Mouse (Mus musculus): Measurements from ENCODE around the gene Mllt3.
"Not testable (repeated sequence)": the region's sequence is repeated elsewhere in the genome, so short reads cannot be mapped to it uniquely, and the experiment has no call there.

The Mllt3 gene

GRCm38 (mm10) chr4:88011870-88012572 is 21.1 kb downstream of the Mllt3 start:
- DNase-seq, result no peak

GRCm38 (mm10) chr4:88010441-88010840 is 22.7 kb downstream of the Mllt3 start:
- no peak for DNase-seq

DNA sequence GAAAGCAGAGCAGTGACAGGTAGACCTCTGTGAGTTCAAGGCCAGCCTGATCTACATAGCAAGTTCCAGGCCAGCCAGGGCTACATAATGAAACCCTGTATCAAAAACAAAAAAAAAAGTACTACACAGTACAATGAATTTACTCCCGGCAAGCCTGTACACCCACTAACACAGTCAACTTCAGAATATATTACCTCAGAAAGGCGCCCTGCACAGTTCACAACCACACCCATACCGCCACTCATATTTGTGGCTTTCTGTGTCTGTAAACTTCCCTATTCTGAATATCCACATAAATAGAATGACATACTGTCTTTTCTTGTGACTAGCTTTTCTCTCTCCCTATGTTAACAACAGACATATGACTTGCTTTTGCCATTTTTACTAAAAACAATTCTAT is 27.4 kb downstream of the Mllt3 start:
- DNase-seq, result no peak

DNA sequence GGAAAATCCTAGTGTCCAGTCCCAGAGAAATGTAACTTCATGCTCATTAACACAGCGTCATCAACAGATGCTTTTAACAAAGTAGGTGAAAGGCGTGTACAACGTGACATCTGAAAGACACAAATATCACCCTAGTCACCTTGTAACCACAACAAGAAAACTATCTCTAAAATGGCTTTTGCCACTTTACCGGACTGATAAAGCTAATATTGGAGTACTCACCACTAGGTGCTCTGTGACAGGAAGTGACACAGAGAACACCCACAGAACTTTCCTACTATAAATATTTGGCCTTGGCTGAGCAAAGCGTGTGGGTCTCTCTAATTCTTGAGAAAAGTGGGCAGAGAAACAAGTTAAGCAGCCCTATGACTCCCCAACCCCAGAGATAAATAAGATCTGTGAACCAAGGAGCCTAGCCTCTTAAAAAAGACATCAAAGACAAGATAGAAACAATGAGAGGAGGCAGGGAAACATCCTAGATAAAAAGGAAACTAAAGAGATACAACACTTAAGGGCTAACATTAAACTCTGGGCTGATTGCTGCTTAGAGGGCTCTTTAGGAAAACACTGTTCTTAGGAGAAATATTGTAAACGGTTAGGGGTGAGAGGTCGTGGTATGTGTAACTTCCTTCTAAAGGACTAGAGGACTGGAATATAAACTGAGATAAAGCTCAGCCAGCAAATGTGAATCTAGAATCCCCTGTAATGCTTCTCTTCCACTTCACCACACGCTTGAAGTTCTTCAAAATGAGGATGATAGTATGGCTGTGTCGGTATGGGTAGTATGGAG is 29.8 kb downstream of the Mllt3 start:
- no peak for DNase-seq

- DNase-seq, result no peak
Measured at GRCm38 (mm10) chr4:87991710-87992109, 41.5 kb downstream of the Mllt3 start.

GRCm38 (mm10) chr4:87990940-87991339 is 42.2 kb downstream of the Mllt3 start:
- DNase-seq, result no peak

GRCm38 (mm10) chr4:87985281-87985680 is 47.9 kb downstream of the Mllt3 start:
- DNase-seq, result no peak

GRCm38 (mm10) chr4:87984589-87984988 is 48.6 kb downstream of the Mllt3 start:
- no peak for DNase-seq

- no peak for DNase-seq
Measured at GRCm38 (mm10) chr4:87984091-87984490, 49.1 kb downstream of the Mllt3 start.

DNA sequence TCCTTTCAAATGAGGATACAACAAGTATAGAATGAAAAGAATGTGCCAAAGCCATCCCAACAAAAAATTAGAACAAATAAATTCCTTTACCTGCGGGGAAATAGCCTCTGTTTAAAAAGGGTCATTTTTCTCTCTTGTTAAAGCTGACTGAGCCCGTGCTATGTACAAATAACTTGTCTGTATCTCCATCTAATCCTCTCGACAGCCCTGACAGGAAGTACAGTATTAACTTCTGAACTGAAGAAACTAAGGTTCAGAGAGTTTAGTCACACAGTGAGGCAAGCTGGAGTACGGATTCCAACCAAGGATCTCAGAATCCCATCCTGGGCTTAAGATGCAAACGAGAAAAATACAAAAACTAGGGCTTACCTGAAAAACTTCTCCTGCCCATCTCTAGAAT is 50.6 kb downstream of the Mllt3 start:
- DNase-seq, result no peak

DNA sequence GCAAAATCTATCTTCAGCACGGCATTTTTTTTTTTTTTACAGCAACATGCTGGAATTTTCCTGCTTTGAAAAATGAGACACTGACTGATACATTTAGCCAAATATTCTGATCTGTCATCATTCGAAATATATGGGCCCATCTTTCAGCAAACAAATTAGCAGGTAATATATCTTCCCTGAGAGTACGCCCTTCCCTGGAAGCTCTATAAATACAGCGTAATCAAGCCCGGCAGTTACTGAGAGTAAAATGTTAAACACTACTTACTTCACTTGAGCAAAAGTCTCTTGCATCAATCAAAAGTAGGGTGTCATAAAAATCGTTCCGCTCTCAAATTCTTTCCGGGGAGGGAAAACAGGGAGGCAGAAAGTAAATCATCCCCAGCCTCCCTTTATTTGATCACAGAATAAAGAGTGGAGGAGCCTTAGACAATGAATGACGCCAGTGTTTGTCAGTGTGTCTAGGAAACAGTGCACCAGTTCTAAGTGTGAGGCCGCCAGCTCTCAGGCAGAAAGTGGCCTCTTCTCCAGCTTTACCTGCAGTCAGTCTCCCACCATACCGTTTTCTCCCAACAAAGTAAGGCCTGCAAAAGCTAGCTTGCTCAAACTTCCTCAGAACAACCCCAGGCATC is 55.2 kb downstream of the Mllt3 start:
- no peak for DNase-seq

GRCm38 (mm10) chr4:87965836-87966235 is 67.3 kb downstream of the Mllt3 start:
- no peak for DNase-seq

DNA sequence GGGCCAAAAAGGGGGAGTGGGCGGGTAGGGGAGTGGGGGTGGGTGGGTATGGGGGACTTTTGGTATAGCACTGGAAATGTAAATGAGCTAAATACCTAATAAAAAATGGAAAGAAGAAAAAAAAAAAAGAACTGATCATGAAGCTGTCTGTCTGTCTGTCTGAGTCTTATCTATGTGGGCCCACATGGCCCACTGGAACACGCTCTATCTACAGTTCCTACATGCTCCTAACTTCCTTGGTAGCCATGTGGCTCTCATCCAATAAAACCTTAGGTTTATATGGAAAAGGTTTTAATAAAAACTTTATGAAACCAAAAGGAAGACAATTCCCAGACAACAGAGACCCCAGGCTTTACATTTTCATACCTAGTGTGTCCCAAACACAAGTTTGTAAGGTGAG is 68.3 kb downstream of the Mllt3 start:
- DNase-seq, result not testable (repeated sequence)

GRCm38 (mm10) chr4:87963773-87964076 is 69.4 kb downstream of the Mllt3 start:
- no peak for DNase-seq

GRCm38 (mm10) chr4:87963055-87963772 is 70.0 kb downstream of the Mllt3 start:
- no peak for DNase-seq

DNA sequence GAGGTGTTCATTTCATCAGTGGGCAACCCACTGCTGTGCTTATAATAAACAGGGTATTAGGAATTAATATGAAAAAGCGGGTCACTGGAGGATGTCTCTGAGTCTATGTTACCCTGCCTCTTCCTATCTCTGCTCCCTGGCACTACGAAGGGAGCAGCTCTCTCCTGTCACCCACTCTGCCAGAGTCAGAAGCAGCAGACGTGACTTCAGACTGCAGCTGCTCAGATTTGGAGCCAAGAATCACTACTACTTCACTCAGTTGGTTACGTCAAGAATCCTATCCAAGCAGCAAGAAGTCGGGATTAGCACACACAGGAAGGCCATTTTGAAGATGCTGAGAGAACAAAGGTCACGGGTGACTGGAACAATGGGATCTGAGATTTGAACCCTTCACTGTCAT is 71.3 kb downstream of the Mllt3 start:
- DNase-seq, result no peak

DNA sequence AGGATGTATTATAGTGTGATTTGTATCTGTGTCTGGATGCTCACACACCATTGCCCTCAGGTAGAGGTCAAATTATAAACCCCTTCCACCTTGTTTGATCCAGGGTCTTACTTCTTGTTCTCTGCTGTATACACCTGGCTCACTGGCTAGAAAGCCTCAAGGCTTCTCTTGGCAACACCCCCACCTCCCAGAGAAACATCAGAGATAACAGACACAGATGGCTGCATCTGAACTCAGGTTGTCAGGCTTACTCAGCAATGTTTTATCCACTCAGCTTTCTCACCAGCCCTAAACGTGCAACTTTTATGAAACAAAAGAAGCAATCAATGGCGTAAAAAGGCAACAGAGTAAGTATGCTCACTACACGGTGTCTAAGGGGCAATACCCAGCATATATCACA is 75.3 kb downstream of the Mllt3 start:
- no peak for DNase-seq

DNA sequence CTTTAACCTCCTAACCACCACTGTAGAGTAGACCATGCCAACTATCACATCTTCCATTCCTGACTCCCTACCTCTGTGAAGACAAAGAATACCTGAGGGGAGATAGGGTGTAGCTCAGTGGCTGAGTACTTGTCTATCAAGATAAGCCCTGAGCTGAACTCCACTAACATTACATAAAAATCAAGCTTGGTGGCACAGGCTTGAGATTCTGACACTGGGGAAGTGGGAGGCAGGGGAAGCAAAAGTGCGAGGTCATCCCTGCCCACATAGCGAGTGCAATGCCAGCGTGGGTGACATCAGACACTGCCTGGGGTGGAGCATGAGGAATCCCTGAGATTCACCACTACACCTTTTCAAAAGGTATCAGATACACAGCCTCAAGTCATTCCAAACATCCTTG is 76.0 kb downstream of the Mllt3 start:
- no peak for DNase-seq

- no peak for DNase-seq
Measured at GRCm38 (mm10) chr4:87955132-87955531, 78.0 kb downstream of the Mllt3 start.

GRCm38 (mm10) chr4:87954421-87955083 is 78.6 kb downstream of the Mllt3 start:
- no peak for DNase-seq

DNA sequence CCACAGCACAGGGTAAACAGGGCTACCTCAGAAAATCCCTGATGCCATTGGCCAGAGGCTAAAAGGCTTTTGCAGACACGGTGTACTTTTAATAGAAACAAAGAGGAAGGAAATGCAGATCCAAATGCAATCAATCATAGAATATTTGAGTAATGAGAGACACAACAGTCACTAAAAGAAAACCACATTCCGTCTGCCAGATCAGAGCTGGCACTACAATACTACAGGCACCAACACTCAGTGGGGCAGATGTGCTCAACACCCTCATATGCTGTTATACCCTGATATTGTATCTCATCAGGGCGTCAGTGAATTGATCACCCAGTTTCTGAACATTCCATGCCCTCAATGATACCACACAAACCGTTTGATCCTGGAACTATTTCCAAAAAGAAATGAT is 79.4 kb downstream of the Mllt3 start:
- no peak for DNase-seq

DNA sequence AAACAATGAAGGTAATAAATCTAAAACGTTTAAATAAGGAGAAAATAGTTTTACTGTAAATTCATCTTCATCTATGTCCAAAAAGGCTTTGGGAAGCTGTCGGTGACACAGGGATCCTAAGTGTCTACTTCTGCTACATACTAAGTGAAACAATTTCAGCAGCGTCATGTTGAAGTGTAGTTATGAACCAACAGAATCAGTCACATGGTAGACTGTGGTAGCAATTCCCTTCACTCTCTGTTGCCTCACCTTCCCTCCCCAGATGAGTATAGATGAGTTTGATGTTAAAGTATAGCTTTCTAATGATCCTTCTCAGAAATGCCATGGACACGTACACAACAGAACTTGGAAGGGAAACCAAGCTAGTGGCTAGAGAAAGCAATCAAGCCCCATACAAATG is 79.9 kb downstream of the Mllt3 start:
- DNase-seq, result no peak

DNA sequence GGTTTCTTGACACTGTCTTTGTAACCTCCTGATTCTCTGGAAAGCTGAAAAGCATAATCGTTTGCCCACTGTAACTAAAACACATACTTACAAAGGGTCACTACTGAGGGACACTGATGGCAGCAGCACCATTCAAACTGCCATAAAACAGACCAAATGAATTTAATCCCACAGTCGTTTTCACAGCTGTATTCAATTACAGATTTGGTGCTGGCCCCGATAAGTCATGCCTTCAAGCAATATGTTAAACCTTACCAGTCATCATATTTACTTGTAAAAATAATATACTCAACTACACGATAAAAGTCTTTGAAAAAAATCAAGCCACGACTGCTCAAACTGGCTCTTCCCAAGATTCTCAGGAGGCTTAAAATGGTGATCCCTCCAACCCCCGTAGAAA is 83.7 kb downstream of the Mllt3 start:
- DNase-seq, result no peak

Measured in thymus, postnatal 25 days (tissue).